ENCODE assay signal across 22 mouse cellular contexts in the genomic region with DNA sequence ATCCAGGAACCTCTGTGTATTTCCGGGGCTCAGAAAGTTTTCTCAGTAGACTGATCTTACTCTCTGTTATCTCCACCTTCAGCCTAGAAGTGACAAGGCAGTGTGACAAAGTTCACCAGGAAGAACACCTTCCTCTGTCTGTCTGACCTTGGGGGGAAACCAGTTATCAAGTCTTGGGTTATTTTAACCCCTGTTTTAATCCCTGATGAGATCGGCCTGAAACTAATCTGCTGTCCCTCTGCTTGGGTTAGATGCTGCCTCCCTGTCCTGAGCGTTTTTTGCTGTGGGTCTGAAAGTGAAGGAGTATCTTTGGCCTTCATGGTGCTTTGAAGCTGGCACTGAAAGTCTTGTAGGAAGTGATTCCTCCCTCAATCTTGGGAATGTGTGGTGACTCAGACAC. TPM values are rescaled to one million over a fixed set of nuclear protein-coding genes. Genes with fewer than 3 reads are reported as not detected.
DNase-seq lines count a peak whose midpoint lies in the region; ATAC-seq and TF ChIP-seq lines count a peak whose summit lies in the region.
"Had no signal": no experiment of that assay in that cellular context is flagged by ENCODE, and none has a peak within 500 bp of the region (broad histone marks: within the 10 kb centered on the region; RNA-seq: fewer than 3 reads in every experiment).

No protein-coding gene starts in this region.

- H3K36me3 ChIP-seq in heart, embryonic 11.5 days (ENCODE audit: control insufficient read depth, insufficient read depth, low read length) = peaks cover 13% of the 10 kb centered on the region; the same call in 1 of the 2 replicates
- H3K36me3 ChIP-seq in CH12.LX (replicated peaks in 1 of 2; ENCODE audit: control insufficient read depth in 1 of 2, insufficient read depth in 1 of 2, low read length in 1 of 2) = peaks cover 32 to 48% of the 10 kb centered on the region in 2 experiments
- peaks cover 19% of the 10 kb centered on the region for H3K36me3 ChIP-seq in liver, embryonic 16.5 days (ENCODE audit: control insufficient read depth, insufficient read depth)
- peaks cover 17% of the 10 kb centered on the region for H3K36me3 ChIP-seq in midbrain, embryonic 16.5 days (ENCODE audit: control insufficient read depth, insufficient read depth, low read length)

- peak overlapping the region; percentile 19; the same call in 1 of the 2 replicates for H3K4me2 ChIP-seq in heart, embryonic 11.5 days
- H3K4me2 ChIP-seq in CH12.LX (ENCODE audit: insufficient read depth, low read depth, poor library complexity, severe bottlenecking) = peak overlapping the region; percentile 60
- H3K4me2 ChIP-seq in liver, embryonic 16.5 days (ENCODE audit: low read depth, low read length) = 0 out of 2 replicates have a peak overlapping the region, but pooled peaks have one; percentile 98
- no peak overlapping the region for H3K4me2 ChIP-seq in midbrain, embryonic 16.5 days (ENCODE audit: low read length)
- H3K4me2 ChIP-seq: embryonic facial prominence, embryonic 13.5 days; limb, embryonic 13.5 days; lung, embryonic 14.5 days; midbrain, embryonic 12.5 days had no signal

- dilution Hi-C loops in CH12.LX (cut with MboI; ENCODE audit: extremely low pct_ligation_motif_present, extremely low pct_unique_long_range_greater_than_20kb, low sequenced_read_pairs) = no loop called here

- H3K9ac ChIP-seq in heart, embryonic 11.5 days (ENCODE audit: low read depth, low read length) = no peak overlapping the region
- peak overlapping the region; percentile 88; the same call in 1 of the 2 replicates for H3K9ac ChIP-seq in CH12.LX (ENCODE audit: insufficient read depth, low read depth)
- H3K9ac ChIP-seq in liver, embryonic 16.5 days (ENCODE audit: low read depth, low read length) = no peak overlapping the region
- H3K9ac ChIP-seq in midbrain, embryonic 16.5 days (ENCODE audit: low read depth, low read length) = no peak overlapping the region
- H3K9ac ChIP-seq: embryonic facial prominence, embryonic 13.5 days; limb, embryonic 13.5 days; lung, embryonic 14.5 days; midbrain, embryonic 12.5 days had no signal

- peaks cover 71% of the 10 kb centered on the region for H3K79me2 ChIP-seq in CH12.LX (replicated peaks; ENCODE audit: control insufficient read depth, extremely low read depth, insufficient read depth, poor library complexity, severe bottlenecking)

- TF ChIP-seq CTCF in CH12.LX (conservative IDR thresholded peaks at IDR 0.05 in 1 of 2, IDR thresholded peaks at IDR 0.05 in 1 of 2; ENCODE audit: low read depth in 2 of 2, low read length in 2 of 2) = no peak

- no peak for TF ChIP-seq POLR2A in CH12.LX (IDR thresholded peaks at IDR 0.05; ENCODE audit: low read depth, low read length)

- no peak overlapping the region for H3K4me3 ChIP-seq in heart, embryonic 11.5 days (ENCODE audit: low read depth, low read length)
- H3K4me3 ChIP-seq in CH12.LX (replicated peaks in 1 of 3; ENCODE audit: low read depth in 2 of 3, low read length in 2 of 3, poor library complexity in 1 of 3) = no peak overlapping the region
- peak overlapping the region; percentile 14; the same call in 1 of the 2 replicates for H3K4me3 ChIP-seq in liver, embryonic 16.5 days (ENCODE audit: low read depth, low read length)
- no peak overlapping the region for H3K4me3 ChIP-seq in midbrain, embryonic 16.5 days (ENCODE audit: low read depth, low read length)
- H3K4me3 ChIP-seq: embryonic facial prominence, embryonic 13.5 days; limb, embryonic 13.5 days; midbrain, embryonic 12.5 days had no signal

- TF ChIP-seq EP300 in CH12.LX (IDR thresholded peaks at IDR 0.05; ENCODE audit: low read length) = no peak

- no peak for DNase-seq in heart, adult 11 months
- DNase-seq in 3T3-L1 (ENCODE audit: low read depth, low spot score) = peak; percentile 49
- DNase-seq in CH12.LX (ENCODE audit: extremely low read depth) = no peak
- no peak for DNase-seq in right cerebral cortex, postnatal 36 days (ENCODE audit: low spot score in 2 of 2)
- DNase-seq: cerebellum, adult 8-10 months; cerebellum, postnatal 36 days; embryo, embryonic 11 days; gastrocnemius, postnatal 10 days; heart, postnatal 10 days; kidney, postnatal 36 days; lung, embryonic 14.5 days; spleen, adult 18-20 months; thymus, postnatal 14 days had no signal

- no peak for ATAC-seq in heart, embryonic 11.5 days (replicated peaks; ENCODE audit: insufficient number of reproducible peaks, low FRiP score, low TSS enrichment)
- ATAC-seq in liver, embryonic 16.5 days (ENCODE audit: low read depth) = no peak
- ATAC-seq in midbrain, embryonic 16.5 days = no peak
- ATAC-seq: forebrain, embryonic 14.5 days; hindbrain, postnatal 0 days; intestine, postnatal 0 days had no signal

- peaks cover 2% of the 10 kb centered on the region; the same call in 1 of the 2 replicates for H3K9me3 ChIP-seq in heart, embryonic 11.5 days (replicated peaks; ENCODE audit: control insufficient read depth, low read length)
- H3K9me3 ChIP-seq in CH12.LX (replicated peaks; ENCODE audit: low read length) = peaks cover 5% of the 10 kb centered on the region
- H3K9me3 ChIP-seq in liver, embryonic 16.5 days (replicated peaks; ENCODE audit: control insufficient read depth, low read length) = no peaks in the 10 kb centered on the region
- H3K9me3 ChIP-seq in midbrain, embryonic 16.5 days (replicated peaks; ENCODE audit: control insufficient read depth, low read length, poor library complexity, severe bottlenecking) = no peaks in the 10 kb centered on the region
- H3K9me3 ChIP-seq: embryonic facial prominence, embryonic 13.5 days; limb, embryonic 13.5 days; midbrain, embryonic 12.5 days had no signal

- TF ChIP-seq RAD21 in CH12.LX (IDR thresholded peaks at IDR 0.05; ENCODE audit: low read depth, low read length) = no peak

- H3K4me1 ChIP-seq in heart, embryonic 11.5 days (ENCODE audit: control insufficient read depth, insufficient read depth, low read length) = peaks cover 16% of the 10 kb centered on the region
- peaks cover 6 to 40% of the 10 kb centered on the region in 2 experiments; a peak in 3 of 4 replicates for H3K4me1 ChIP-seq in CH12.LX (ENCODE audit: control insufficient read depth in 1 of 2, insufficient read depth in 2 of 2)
- H3K4me1 ChIP-seq in liver, embryonic 16.5 days (ENCODE audit: control insufficient read depth, low read depth, low read length) = peaks cover 27% of the 10 kb centered on the region
- peaks cover 19% of the 10 kb centered on the region for H3K4me1 ChIP-seq in midbrain, embryonic 16.5 days (ENCODE audit: control insufficient read depth, insufficient read depth, low read length)

- in situ Hi-C loops in CH12.LX (cut with MboI; ENCODE audit: low pct_ligation_motif_present, low pct_unique_long_range_greater_than_20kb, low sequenced_read_pairs) = no loop called here

- H3K27me3 ChIP-seq in heart, embryonic 11.5 days (ENCODE audit: control insufficient read depth, insufficient read depth, low read length) = no peaks in the 10 kb centered on the region
- no peaks in the 10 kb centered on the region for H3K27me3 ChIP-seq in CH12.LX (replicated peaks)
- no peaks in the 10 kb centered on the region for H3K27me3 ChIP-seq in liver, embryonic 16.5 days (ENCODE audit: control insufficient read depth, insufficient read depth, low read depth, low read length)
- no peaks in the 10 kb centered on the region for H3K27me3 ChIP-seq in midbrain, embryonic 16.5 days (ENCODE audit: control insufficient read depth, insufficient read depth, low read depth, low read length)
- H3K27me3 ChIP-seq: embryonic facial prominence, embryonic 13.5 days; limb, embryonic 13.5 days; midbrain, embryonic 12.5 days had no signal

- WGBS in heart, embryonic 11.5 days (ENCODE audit: insufficient replicate concordance) = 40% methylated on average over 3 of the region's 3 CpGs
- 60% methylated on average over 3 of the region's 3 CpGs for WGBS in liver, embryonic 16.5 days (ENCODE audit: insufficient replicate concordance)
- 92% methylated on average over 3 of the region's 3 CpGs for WGBS in midbrain, embryonic 16.5 days

- H3K27ac ChIP-seq in heart, embryonic 11.5 days (ENCODE audit: low read depth, low read length) = no peak overlapping the region
- H3K27ac ChIP-seq in CH12.LX (ENCODE audit: insufficient read depth, low read depth) = no peak overlapping the region
- H3K27ac ChIP-seq in liver, embryonic 16.5 days (ENCODE audit: low read length) = peak overlapping the region; percentile 13; the same call in 1 of the 2 replicates
- H3K27ac ChIP-seq in midbrain, embryonic 16.5 days (ENCODE audit: low read length) = no peak overlapping the region
- H3K27ac ChIP-seq: embryonic facial prominence, embryonic 13.5 days; hindbrain, postnatal 0 days; limb, embryonic 13.5 days; midbrain, embryonic 12.5 days had no signal

TF ChIP-seq in CH12.LX, 34 proteins besides CTCF, POLR2A, EP300 and RAD21:
- no peak for TF ChIP-seq BHLHE40 (IDR thresholded peaks at IDR 0.05; ENCODE audit: low read depth, low read length)
- no peak for TF ChIP-seq MAZ (IDR thresholded peaks at IDR 0.05; ENCODE audit: low read depth, low read length)
- TF ChIP-seq CHD2 (IDR thresholded peaks at IDR 0.05; ENCODE audit: low read length) = no peak
- no peak for TF ChIP-seq HCFC1 (IDR thresholded peaks at IDR 0.05; ENCODE audit: low read depth, low read length)
- no peak for TF ChIP-seq RCOR1 (conservative IDR thresholded peaks at IDR 0.05; ENCODE audit: low read depth, low read length)
- no peak for TF ChIP-seq USF2 (conservative IDR thresholded peaks at IDR 0.05; ENCODE audit: low read depth, low read length)
- TF ChIP-seq MAFK (IDR thresholded peaks at IDR 0.05; ENCODE audit: insufficient replicate concordance, low read length) = no peak
- TF ChIP-seq GABPA (IDR thresholded peaks at IDR 0.05; ENCODE audit: insufficient replicate concordance, low read depth, low read length) = no peak
- no peak for TF ChIP-seq ZC3H11A (IDR thresholded peaks at IDR 0.05; ENCODE audit: low read depth, low read length)
- TF ChIP-seq ELF1 (IDR thresholded peaks at IDR 0.05; ENCODE audit: low read depth, low read length) = no peak
- no peak for TF ChIP-seq PAX5 (IDR thresholded peaks at IDR 0.05; ENCODE audit: low read length)
- TF ChIP-seq MYC (IDR thresholded peaks at IDR 0.05; ENCODE audit: low read depth, low read length) = no peak
- no peak for TF ChIP-seq JUND (conservative IDR thresholded peaks at IDR 0.05; ENCODE audit: low read depth, low read length)
- no peak for TF ChIP-seq IRF4 (IDR thresholded peaks at IDR 0.05; ENCODE audit: low read depth, low read length)

RNA-seq across cellular contexts. Expression of a gene that starts 4.7 kb away (rescaled TPM):
- 17.8 and 21.0 TPM in 2 replicates for polyA plus RNA-seq in heart, embryonic 11.5 days (2014; fragmentation: Nextera tagmentation; extraction: Ambion mirVana)
- total RNA-seq in CH12.LX (2012; rRNA removed) = 74.2 and 83.2 TPM in 2 replicates
- total RNA-seq in CH12.LX (2014; rRNA removed) = 32.0 and 34.7 TPM in 2 replicates
- 44.0 and 44.5 TPM in 2 replicates for polyA plus RNA-seq in CH12.LX (2012; ENCODE audit: insufficient read length, low read depth)
- 27.2 and 27.8 TPM in 2 replicates for polyA plus RNA-seq in liver, embryonic 16.5 days (2015; fragmentation: Nextera tagmentation; extraction: Ambion mirVana)
- 67.2 and 68.3 TPM in 2 replicates for polyA plus RNA-seq in midbrain, embryonic 16.5 days (2015; fragmentation: Nextera tagmentation; extraction: Ambion mirVana)
